Mouse (Mus musculus): ENCODE data around the gene Lyz2. TPM values are rescaled to one million over a fixed set of nuclear protein-coding genes. Genes with fewer than 3 reads are reported as not detected.

Lyz2 gene
- total RNA-seq (2012; rRNA removed) (0.08 TPM in 1 of 2 replicates, not detected in the other), total RNA-seq (2014; rRNA removed) (0.17 TPM in 1 of 2 replicates, not detected in the other), polyA plus RNA-seq (2012; ENCODE audit: insufficient read length, low read depth) (not detected in 2 replicates)

DNA sequence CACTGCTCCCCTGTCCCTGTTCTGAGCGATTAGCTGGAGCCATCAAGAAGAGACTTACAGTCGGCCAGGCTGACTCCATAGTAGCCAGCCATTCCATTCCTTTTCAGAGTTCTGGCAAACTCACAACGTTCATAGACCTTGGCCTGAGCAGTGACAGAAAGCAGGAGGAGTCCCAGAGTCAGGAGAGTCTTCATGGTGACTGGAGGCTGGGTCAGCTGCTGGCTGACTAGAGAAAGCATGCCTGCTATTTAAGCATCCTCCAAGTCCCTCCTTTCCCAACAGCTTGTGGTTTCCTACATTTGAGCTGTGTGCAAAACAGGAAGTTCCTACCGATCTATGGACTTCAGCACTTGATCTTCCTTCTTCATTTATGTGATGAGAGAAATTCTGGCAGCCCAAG, at the start of gene Lyz2:
Gene Lyz2 (minus strand): TSS at position 273 of the 400 bp plus-strand sequence.
- Histone ChIP-seq H3K4me1 (ENCODE audit: control insufficient read depth in 1 of 2, insufficient read depth in 2 of 2) (0 out of 4 replicates have a peak, but pooled peaks cover 0 to 4% of the 10 kb centered on the region in 2 experiments), H3K36me3 (replicated peaks in 1 of 2; ENCODE audit: control insufficient read depth in 1 of 2, insufficient read depth in 1 of 2, low read length in 1 of 2) (no peaks in the 10 kb centered on the region), H3K9ac (ENCODE audit: insufficient read depth, low read depth) (no peak within 1 kb of the TSS), H3K4me2 (ENCODE audit: insufficient read depth, low read depth, poor library complexity, severe bottlenecking) (no peak within 1 kb of the TSS), H3K4me3 (replicated peaks in 1 of 3; ENCODE audit: low read depth in 2 of 3, low read length in 2 of 3, poor library complexity in 1 of 3) (no peak within 1 kb of the TSS), H3K79me2 (replicated peaks; ENCODE audit: control insufficient read depth, extremely low read depth, insufficient read depth, poor library complexity, severe bottlenecking) (no peaks in the 10 kb centered on the region), H3K27ac (ENCODE audit: insufficient read depth, low read depth) (no peak within 1 kb of the TSS), H3K9me3 (replicated peaks; ENCODE audit: low read length) (no peaks in the 10 kb centered on the region), H3K27me3 (replicated peaks) (peaks cover 2% of the 10 kb centered on the region)
- dilution Hi-C loops (cut with MboI; ENCODE audit: extremely low pct_ligation_motif_present, extremely low pct_unique_long_range_greater_than_20kb, low sequenced_read_pairs) (no loop called here), in situ Hi-C loops (cut with MboI; ENCODE audit: low pct_ligation_motif_present, low pct_unique_long_range_greater_than_20kb, low sequenced_read_pairs) (no loop called here)
- TF ChIP-seq MAFK (IDR thresholded peaks at IDR 0.05; ENCODE audit: insufficient replicate concordance, low read length) (no peak), NRF1 (IDR thresholded peaks at IDR 0.05; ENCODE audit: low read depth, low read length) (no peak), POLR2AphosphoS2 (IDR thresholded peaks at IDR 0.05; ENCODE audit: low read depth, low read length) (no peak), EP300 (IDR thresholded peaks at IDR 0.05; ENCODE audit: low read length) (no peak), IRF4 (IDR thresholded peaks at IDR 0.05; ENCODE audit: low read depth, low read length) (no peak), GABPA (IDR thresholded peaks at IDR 0.05; ENCODE audit: insufficient replicate concordance, low read depth, low read length) (no peak), SMC3 (IDR thresholded peaks at IDR 0.05; ENCODE audit: low read depth, low read length) (no peak), MXI1 (IDR thresholded peaks at IDR 0.05; ENCODE audit: low read depth, low read length) (no peak), RCOR1 (conservative IDR thresholded peaks at IDR 0.05; ENCODE audit: low read depth, low read length) (no peak)
- no peak for DNase-seq (ENCODE audit: extremely low read depth)

DNA sequence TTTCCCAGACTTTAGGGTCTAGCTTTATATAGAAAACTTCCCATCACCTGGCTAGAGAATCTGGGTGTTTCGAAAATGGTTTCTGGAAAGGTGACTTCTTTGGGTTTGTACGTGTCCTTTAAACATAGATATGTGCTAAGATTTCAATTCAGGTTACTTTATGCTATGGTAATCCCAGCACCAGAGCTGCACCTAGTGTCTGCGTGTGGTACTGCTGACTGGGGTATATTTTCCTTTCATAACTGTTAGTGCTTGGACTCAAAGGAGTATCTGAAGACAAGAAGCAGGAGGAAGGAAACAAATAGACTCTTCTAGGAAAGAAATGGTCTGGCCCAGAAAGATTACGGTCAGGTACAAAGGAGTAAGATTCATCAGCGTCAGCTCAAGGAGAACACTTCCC, 48.4 kb upstream of the Lyz2 start:
- peaks cover 0 to 4% of the 10 kb centered on the region in 2 experiments; a peak in 2 of 4 replicates for H3K4me1 ChIP-seq (ENCODE audit: control insufficient read depth in 1 of 2, insufficient read depth in 2 of 2)
- TF ChIP-seq CHD1 (IDR thresholded peaks at IDR 0.05; ENCODE audit: low read depth, low read length) (no peak), ETS1 (conservative IDR thresholded peaks at IDR 0.05; ENCODE audit: low read depth, low read length) (no peak), TBP (conservative IDR thresholded peaks at IDR 0.05; ENCODE audit: low read depth, low read length) (no peak), RAD21 (IDR thresholded peaks at IDR 0.05; ENCODE audit: low read depth, low read length) (peak; percentile 73), PAX5 (IDR thresholded peaks at IDR 0.05; ENCODE audit: low read length) (no peak), POLR2A (IDR thresholded peaks at IDR 0.05; ENCODE audit: low read depth, low read length) (no peak), IRF4 (IDR thresholded peaks at IDR 0.05; ENCODE audit: low read depth, low read length) (no peak), CTCF (conservative IDR thresholded peaks at IDR 0.05 in 1 of 2, IDR thresholded peaks at IDR 0.05 in 1 of 2; ENCODE audit: low read depth in 2 of 2, low read length in 2 of 2) (peak; percentile 35 to 75; a peak in 3 of 4 replicates), MAX (IDR thresholded peaks at IDR 0.05; ENCODE audit: low read length) (no peak), SIN3A (IDR thresholded peaks at IDR 0.05; ENCODE audit: low read length) (no peak), MEF2A (IDR thresholded peaks at IDR 0.05; ENCODE audit: borderline replicate concordance, low read depth, low read length) (no peak), JUN (IDR thresholded peaks at IDR 0.05; ENCODE audit: insufficient read depth, low read depth, low read length) (no peak), NELFE (IDR thresholded peaks at IDR 0.05; ENCODE audit: low read depth, low read length) (0 out of 2 replicates have a peak, but pooled peaks have one; percentile 28), USF2 (conservative IDR thresholded peaks at IDR 0.05; ENCODE audit: low read depth, low read length) (no peak), SMC3 (IDR thresholded peaks at IDR 0.05; ENCODE audit: low read depth, low read length) (peak; percentile 61), GABPA (IDR thresholded peaks at IDR 0.05; ENCODE audit: insufficient replicate concordance, low read depth, low read length) (no peak), UBTF (IDR thresholded peaks at IDR 0.05; ENCODE audit: low read depth, low read length) (no peak), ZKSCAN1 (IDR thresholded peaks at IDR 0.05; ENCODE audit: borderline replicate concordance, low read depth, low read length) (no peak), MAFK (IDR thresholded peaks at IDR 0.05; ENCODE audit: insufficient replicate concordance, low read length) (peak; percentile 75), EP300 (IDR thresholded peaks at IDR 0.05; ENCODE audit: low read length) (no peak)
- no peak overlapping the region for H3K4me2 ChIP-seq (ENCODE audit: insufficient read depth, low read depth, poor library complexity, severe bottlenecking)
- H3K79me2 ChIP-seq (replicated peaks; ENCODE audit: control insufficient read depth, extremely low read depth, insufficient read depth, poor library complexity, severe bottlenecking): no peaks in the 10 kb centered on the region
- H3K27ac ChIP-seq (ENCODE audit: insufficient read depth, low read depth): no peak overlapping the region
- no peak overlapping the region for H3K4me3 ChIP-seq (replicated peaks in 1 of 3; ENCODE audit: low read depth in 2 of 3, low read length in 2 of 3, poor library complexity in 1 of 3)
- in situ Hi-C loops (cut with MboI; ENCODE audit: low pct_ligation_motif_present, low pct_unique_long_range_greater_than_20kb, low sequenced_read_pairs): no loop called here
- no peaks in the 10 kb centered on the region for H3K36me3 ChIP-seq (replicated peaks in 1 of 2; ENCODE audit: control insufficient read depth in 1 of 2, insufficient read depth in 1 of 2, low read length in 1 of 2)
- H3K9me3 ChIP-seq (replicated peaks; ENCODE audit: low read length): no peaks in the 10 kb centered on the region
- no peaks in the 10 kb centered on the region for H3K27me3 ChIP-seq (replicated peaks)
- no peak overlapping the region for H3K9ac ChIP-seq (ENCODE audit: insufficient read depth, low read depth)
- dilution Hi-C loops (cut with MboI; ENCODE audit: extremely low pct_ligation_motif_present, extremely low pct_unique_long_range_greater_than_20kb, low sequenced_read_pairs): no loop called here
- DNase-seq (ENCODE audit: extremely low read depth): peak; percentile 39
